9 mouse cellular contexts compared by ENCODE assay signal in genomic region chr4:46989842-46990241, GRCm38 (mm10). TPM values are rescaled to one million over a fixed set of nuclear protein-coding genes. Genes with fewer than 3 reads are reported as not detected.
A peak's percentile ranks its signal among the peaks of the same experiment; 100 is the strongest.
DNase-seq lines count a peak whose midpoint lies in the region; ATAC-seq and TF ChIP-seq lines count a peak whose summit lies in the region.
"Had no signal": no experiment of that assay in that cellular context is flagged by ENCODE, and none has a peak within 500 bp of the region (broad histone marks: within the 10 kb centered on the region; RNA-seq: fewer than 3 reads in every experiment).

No protein-coding gene starts in this region.

- DNase-seq in gastrocnemius, postnatal 10 days = peak; percentile 27
- DNase-seq in gastrocnemius, postnatal 4 days (ENCODE audit: low spot score in 2 of 2) = no peak
- DNase-seq in cerebellum, adult 2 months = peak; percentile 88 to 90
- peak; percentile 28 for DNase-seq in kidney, postnatal 14 days
- peak; percentile 17 for DNase-seq in lung, postnatal 36 days
- DNase-seq in right cerebral cortex, postnatal 25 days = peak; percentile 83

- no peaks in the 10 kb centered on the region for H3K36me3 ChIP-seq in forebrain, embryonic 16.5 days (ENCODE audit: control insufficient read depth, insufficient read depth)

- H3K27me3 ChIP-seq in cerebellum, adult 2 months (ENCODE audit: control insufficient read depth, insufficient read depth, low read length) = no peaks in the 10 kb centered on the region
- H3K27me3 ChIP-seq in forebrain, embryonic 16.5 days (replicated peaks; ENCODE audit: control insufficient read depth, insufficient read depth, low read length) = peaks cover 36% of the 10 kb centered on the region

- peak overlapping the region; percentile 76 for H3K4me2 ChIP-seq in forebrain, embryonic 16.5 days (ENCODE audit: low read length)

- H3K27ac ChIP-seq in cerebellum, adult 2 months (ENCODE audit: insufficient read depth, low read length) = peak overlapping the region; percentile 85
- peak overlapping the region; percentile 22; the same call in 1 of the 2 replicates for H3K27ac ChIP-seq in forebrain, embryonic 16.5 days (ENCODE audit: low read length)

- peak; percentile 76 for TF ChIP-seq CTCF in cerebellum, adult 2 months (IDR thresholded peaks at IDR 0.05; ENCODE audit: borderline replicate concordance, insufficient read depth, low read depth, low read length)

- peak overlapping the region; percentile 81 for H3K4me3 ChIP-seq in cerebellum, adult 2 months (replicated peaks; ENCODE audit: insufficient read depth, low read depth, low read length)
- peak overlapping the region; percentile 70 for H3K4me3 ChIP-seq in forebrain, embryonic 16.5 days (replicated peaks; ENCODE audit: low read length)

- peak; percentile 67 for ATAC-seq in forebrain, embryonic 16.5 days
- ATAC-seq in erythroid progenitor cell, adult 5-6 weeks (replicated peaks; ENCODE audit: low FRiP score, poor library complexity, severe bottlenecking) = no peak

- no peak for TF ChIP-seq POLR2A in cerebellum, adult 2 months (IDR thresholded peaks at IDR 0.05; ENCODE audit: borderline replicate concordance, insufficient read depth, low read length)

- peaks cover 29% of the 10 kb centered on the region for H3K4me1 ChIP-seq in cerebellum, adult 2 months (ENCODE audit: control insufficient read depth, insufficient read depth, low read length)
- peaks cover 28% of the 10 kb centered on the region for H3K4me1 ChIP-seq in forebrain, embryonic 16.5 days (replicated peaks; ENCODE audit: control insufficient read depth, insufficient read depth, low read length)

- peak overlapping the region; percentile 79 for H3K9ac ChIP-seq in forebrain, embryonic 16.5 days (replicated peaks; ENCODE audit: low read depth, low read length)

- H3K9me3 ChIP-seq in forebrain, embryonic 16.5 days (ENCODE audit: control insufficient read depth, low read length) = no peaks in the 10 kb centered on the region

- WGBS in cerebellum, adult 2 months = under 1% methylated on average over 17 of the region's 17 CpGs
- WGBS in forebrain, embryonic 16.5 days = 2% methylated on average over 17 of the region's 17 CpGs

RNA-seq across cellular contexts. Expression of gene Gabbr2, which starts 1.8 kb away (rescaled TPM):
- total RNA-seq in gastrocnemius, postnatal 10 days (2021) = under 1 TPM; 0.47 to 0.54 TPM
- under 1 TPM; 0.25 to 0.34 TPM for total RNA-seq in gastrocnemius, postnatal 4 days (2021)
- 102 and 117 TPM in 2 replicates for polyA plus RNA-seq in cerebellum, adult 2 months (2012; rRNA removed)
- polyA plus RNA-seq in forebrain, embryonic 16.5 days (2015; fragmentation: Nextera tagmentation; extraction: Ambion mirVana) = 3.9 and 5.5 TPM in 2 replicates
- total RNA-seq in erythroid progenitor cell, adult 5-6 weeks (2015; ENCODE audit: low replicate concordance) = not detected in 2 replicates
- total RNA-seq in erythroid progenitor cell, adult 5-6 weeks (2017; ENCODE audit: low replicate concordance) = 0.38 and 1.2 TPM in 2 replicates
- polyA plus RNA-seq: C2C12 had no signal

Comparison
In these comparisons a context has a peak if more than half of its experiments do, and no peak if none do; other contexts are left out.
1. DNase-seq: peak in gastrocnemius, postnatal 10 days (single experiment), cerebellum, adult 2 months (2 of 2), kidney, postnatal 14 days (single experiment), lung, postnatal 36 days (single experiment) and right cerebral cortex, postnatal 25 days (single experiment); none in gastrocnemius, postnatal 4 days (0 of 2).